Mouse (Mus musculus): ENCODE data around the gene Gab2.

- no peak for TF ChIP-seq PAX5 (IDR thresholded peaks at IDR 0.05; ENCODE audit: low read length)
- no peak for TF ChIP-seq HCFC1 (IDR thresholded peaks at IDR 0.05; ENCODE audit: low read depth, low read length)
- TF ChIP-seq TCF12 (IDR thresholded peaks at IDR 0.05; ENCODE audit: low read depth, low read length): no peak
- no peak for TF ChIP-seq ZC3H11A (IDR thresholded peaks at IDR 0.05; ENCODE audit: low read depth, low read length)
- no peak for TF ChIP-seq NELFE (IDR thresholded peaks at IDR 0.05; ENCODE audit: low read depth, low read length)
Measured at GRCm38 (mm10) chr7:97072061-97072460, 9.3 kb upstream of the Gab2 start.
